Mouse (Mus musculus): ENCODE measurements around the gene Palm2. TPM values are rescaled to one million over a fixed set of nuclear protein-coding genes. Genes with fewer than 3 reads are reported as not detected.

Gene Palm2
- polyA plus RNA-seq, 1 experiment = 0.27 TPM

DNA sequence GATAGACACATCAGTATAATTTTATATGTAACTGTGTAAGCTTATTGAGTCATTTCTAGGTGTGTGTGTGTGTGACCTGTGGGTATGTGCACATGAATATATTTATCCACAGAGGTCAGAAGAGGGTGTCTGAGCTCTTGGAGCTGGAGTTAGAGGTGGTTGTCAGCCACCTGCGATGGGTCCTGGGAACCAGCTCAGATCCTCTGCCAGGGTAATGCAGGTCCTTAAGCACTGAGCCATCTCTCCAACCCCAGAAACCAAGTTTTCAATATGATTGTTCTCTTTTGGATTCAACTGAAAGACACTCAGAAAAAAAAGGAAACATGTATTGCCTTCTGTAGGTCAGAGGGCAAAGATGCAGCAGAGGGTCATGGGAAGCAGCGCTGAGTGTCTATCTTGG lies 248.3 kb downstream of the Palm2 start:
- peaks cover 22% of the 10 kb centered on the region for H3K4me1 ChIP-seq (ENCODE audit: control insufficient read depth, insufficient read depth, low read length)
- TF ChIP-seq CTCF (IDR thresholded peaks at IDR 0.05; ENCODE audit: insufficient read depth, low read length) (no peak), POLR2A (IDR thresholded peaks at IDR 0.05; ENCODE audit: borderline replicate concordance, extremely low read depth, low read depth, low read length) (no peak)
- no peak overlapping the region for H3K4me3 ChIP-seq (replicated peaks; ENCODE audit: extremely low read depth, low read depth, low read length)
- 93% methylated on average over 2 of the region's 2 CpGs for WGBS
- DNase-seq = no peak

DNA sequence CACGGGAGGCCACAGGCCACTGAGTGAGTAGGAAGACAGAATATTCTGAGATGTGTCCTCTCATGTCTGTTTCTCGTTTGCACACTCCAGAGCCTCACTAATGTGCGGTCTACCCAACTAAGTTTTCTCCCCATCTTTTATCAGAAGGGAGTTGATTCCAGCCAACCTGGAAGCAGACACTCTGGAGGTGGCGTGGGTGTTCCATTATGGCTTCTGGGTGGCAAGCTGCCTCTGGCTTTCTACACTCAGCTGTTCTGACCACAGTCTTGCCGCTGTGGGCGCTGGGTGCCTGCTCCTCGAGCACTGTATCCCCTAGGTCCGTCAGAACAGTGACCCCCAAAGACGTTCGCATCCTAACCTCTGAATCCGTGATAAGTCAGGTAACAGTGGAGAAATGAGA lies 248.9 kb downstream of the Palm2 start:
- Histone ChIP-seq H3K4me1 (ENCODE audit: control insufficient read depth, insufficient read depth, low read length) (peaks cover 21% of the 10 kb centered on the region), H3K4me3 (replicated peaks; ENCODE audit: extremely low read depth, low read depth, low read length) (no peak overlapping the region)
- TF ChIP-seq POLR2A (IDR thresholded peaks at IDR 0.05; ENCODE audit: borderline replicate concordance, extremely low read depth, low read depth, low read length) = no peak
- no peak for TF ChIP-seq CTCF (IDR thresholded peaks at IDR 0.05; ENCODE audit: insufficient read depth, low read length)
- DNase-seq = no peak
- 91% methylated on average over 11 of the region's 11 CpGs for WGBS

DNA sequence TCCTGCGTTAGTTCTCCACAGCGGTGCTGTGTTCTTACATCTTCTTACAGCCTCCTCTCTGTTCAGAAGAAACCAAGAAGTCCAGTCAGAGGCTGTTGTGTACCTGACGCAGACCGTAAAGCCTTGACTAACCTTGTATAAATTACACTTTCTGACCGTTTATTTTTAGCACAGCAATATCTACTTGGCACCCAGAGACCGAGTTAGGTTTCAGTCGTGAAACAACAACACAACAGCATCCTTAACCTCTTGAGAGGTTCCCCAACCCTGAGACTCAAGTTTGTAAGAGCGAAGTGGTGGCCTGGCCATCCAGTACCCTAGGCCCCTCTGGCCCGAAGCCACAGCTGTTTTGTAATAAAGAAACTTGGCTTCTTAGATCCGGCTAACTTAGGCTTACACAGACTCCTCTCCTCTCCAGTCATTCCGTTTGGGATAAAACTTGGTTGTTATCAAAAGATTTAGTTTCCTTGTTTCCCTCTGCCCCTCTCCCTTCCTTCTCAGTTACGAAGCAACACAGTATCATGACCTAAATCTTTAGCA lies 250.7 kb downstream of the Palm2 start:
- TF ChIP-seq CTCF (IDR thresholded peaks at IDR 0.05; ENCODE audit: insufficient read depth, low read length) = no peak
- TF ChIP-seq POLR2A (IDR thresholded peaks at IDR 0.05; ENCODE audit: borderline replicate concordance, extremely low read depth, low read depth, low read length) = no peak
- Histone ChIP-seq H3K4me3 (replicated peaks; ENCODE audit: extremely low read depth, low read depth, low read length) (no peak overlapping the region), H3K4me1 (ENCODE audit: control insufficient read depth, insufficient read depth, low read length) (peaks cover 12% of the 10 kb centered on the region)
- no peak for DNase-seq
- 49% methylated on average over 12 of the region's 12 CpGs for WGBS

DNA sequence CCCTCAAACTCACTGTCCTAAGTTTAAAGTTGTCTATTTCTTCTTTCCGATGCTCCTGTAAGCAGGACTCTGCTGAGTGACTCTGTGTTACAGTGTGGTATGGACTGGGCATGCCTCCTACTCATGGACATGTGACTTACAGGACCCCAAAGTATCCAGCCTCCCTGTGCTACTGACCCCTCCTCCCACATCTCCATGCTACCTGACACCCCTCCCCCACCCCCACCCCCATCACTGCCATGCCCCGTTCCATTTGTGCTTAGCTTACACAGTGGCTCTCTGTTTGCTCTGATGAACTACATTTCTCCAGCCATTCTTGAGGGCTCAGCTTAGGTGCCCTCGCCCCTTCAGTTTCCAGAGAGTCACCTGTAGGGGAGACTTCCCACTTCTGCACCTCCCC lies 252.7 kb downstream of the Palm2 start:
- H3K4me1 ChIP-seq (ENCODE audit: control insufficient read depth, insufficient read depth, low read length) = peaks cover 3% of the 10 kb centered on the region; the same call in 1 of the 2 replicates
- WGBS = 79% methylated on average over 3 of the region's 3 CpGs
- no peak for DNase-seq
- no peak overlapping the region for H3K4me3 ChIP-seq (replicated peaks; ENCODE audit: extremely low read depth, low read depth, low read length)
- TF ChIP-seq CTCF (IDR thresholded peaks at IDR 0.05; ENCODE audit: insufficient read depth, low read length) = no peak
- TF ChIP-seq POLR2A (IDR thresholded peaks at IDR 0.05; ENCODE audit: borderline replicate concordance, extremely low read depth, low read depth, low read length) = no peak

DNA sequence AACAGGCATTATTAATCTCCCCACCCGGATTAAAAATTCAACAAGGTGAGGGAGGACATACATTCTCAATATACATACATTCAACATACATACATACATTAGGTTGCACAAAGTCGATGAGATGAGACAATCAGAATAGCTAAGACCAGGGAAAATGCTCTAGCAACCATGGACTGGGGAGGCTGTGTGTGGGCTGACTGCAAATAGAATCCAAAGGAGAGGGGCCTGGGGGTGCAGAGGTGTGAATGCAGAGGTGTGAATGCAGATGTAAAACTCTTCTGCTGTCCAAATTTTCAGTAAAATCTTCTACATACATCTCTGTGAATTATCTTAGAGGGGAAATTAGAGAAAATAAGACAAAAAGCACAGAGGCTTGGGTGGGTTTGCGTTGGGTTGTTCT lies 253.5 kb downstream of the Palm2 start:
- TF ChIP-seq CTCF (IDR thresholded peaks at IDR 0.05; ENCODE audit: insufficient read depth, low read length) = no peak
- no peak for TF ChIP-seq POLR2A (IDR thresholded peaks at IDR 0.05; ENCODE audit: borderline replicate concordance, extremely low read depth, low read depth, low read length)
- WGBS = 77% methylated on average over 3 of the region's 3 CpGs
- H3K4me1 ChIP-seq (ENCODE audit: control insufficient read depth, insufficient read depth, low read length) = no peaks in the 10 kb centered on the region
- no peak overlapping the region for H3K4me3 ChIP-seq (replicated peaks; ENCODE audit: extremely low read depth, low read depth, low read length)
- DNase-seq = no peak

DNA sequence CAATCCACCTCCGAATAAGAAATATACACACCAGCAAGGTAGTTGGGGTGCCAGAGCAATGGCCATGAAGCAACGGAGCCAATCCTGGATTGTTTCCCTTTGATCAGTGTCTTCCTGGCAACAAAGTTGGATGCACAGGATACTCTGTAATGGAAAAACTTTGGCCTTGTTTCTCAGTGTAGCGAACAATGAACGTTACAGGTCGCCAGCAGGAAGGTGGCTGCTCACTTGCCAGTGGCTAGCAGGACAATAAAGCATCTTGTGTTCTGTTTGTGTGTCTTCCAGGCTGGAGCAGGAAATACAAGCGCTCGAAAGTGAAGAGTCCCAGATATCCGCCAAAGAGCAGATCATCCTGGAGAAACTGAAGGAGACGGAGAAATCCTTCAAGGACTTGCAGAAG lies 254.1 kb downstream of the Palm2 start:
- WGBS = 57% methylated on average over 9 of the region's 9 CpGs
- DNase-seq = no peak
- Histone ChIP-seq H3K4me1 (ENCODE audit: control insufficient read depth, insufficient read depth, low read length) (no peaks in the 10 kb centered on the region), H3K4me3 (replicated peaks; ENCODE audit: extremely low read depth, low read depth, low read length) (no peak overlapping the region)
- TF ChIP-seq CTCF (IDR thresholded peaks at IDR 0.05; ENCODE audit: insufficient read depth, low read length) (no peak), POLR2A (IDR thresholded peaks at IDR 0.05; ENCODE audit: borderline replicate concordance, extremely low read depth, low read depth, low read length) (no peak)

DNA sequence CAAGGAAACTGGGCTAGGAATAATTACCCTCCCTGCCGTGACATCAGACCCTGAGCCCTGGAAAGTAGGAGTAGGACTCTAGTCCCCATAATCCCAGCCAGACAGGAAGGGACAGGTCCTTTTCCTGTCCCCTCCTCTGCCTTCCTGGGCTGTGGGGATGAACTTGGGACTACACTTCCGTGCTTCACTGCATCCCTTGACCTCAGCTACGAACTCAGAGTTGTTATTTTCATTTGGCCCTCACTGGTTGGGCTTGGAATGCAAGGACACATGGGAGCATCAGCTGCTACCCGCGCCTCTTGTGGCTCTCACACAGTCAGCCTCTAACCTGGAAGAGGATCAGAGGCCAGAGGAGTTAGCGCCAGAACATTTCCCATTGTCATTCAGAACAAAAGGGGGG lies 256.0 kb downstream of the Palm2 start:
- H3K4me3 ChIP-seq (replicated peaks; ENCODE audit: extremely low read depth, low read depth, low read length) = no peak overlapping the region
- DNase-seq = no peak
- TF ChIP-seq POLR2A (IDR thresholded peaks at IDR 0.05; ENCODE audit: borderline replicate concordance, extremely low read depth, low read depth, low read length) (no peak), CTCF (IDR thresholded peaks at IDR 0.05; ENCODE audit: insufficient read depth, low read length) (no peak)
- no peaks in the 10 kb centered on the region for H3K4me1 ChIP-seq (ENCODE audit: control insufficient read depth, insufficient read depth, low read length)
- WGBS = 54% methylated on average over 6 of the region's 6 CpGs

DNA sequence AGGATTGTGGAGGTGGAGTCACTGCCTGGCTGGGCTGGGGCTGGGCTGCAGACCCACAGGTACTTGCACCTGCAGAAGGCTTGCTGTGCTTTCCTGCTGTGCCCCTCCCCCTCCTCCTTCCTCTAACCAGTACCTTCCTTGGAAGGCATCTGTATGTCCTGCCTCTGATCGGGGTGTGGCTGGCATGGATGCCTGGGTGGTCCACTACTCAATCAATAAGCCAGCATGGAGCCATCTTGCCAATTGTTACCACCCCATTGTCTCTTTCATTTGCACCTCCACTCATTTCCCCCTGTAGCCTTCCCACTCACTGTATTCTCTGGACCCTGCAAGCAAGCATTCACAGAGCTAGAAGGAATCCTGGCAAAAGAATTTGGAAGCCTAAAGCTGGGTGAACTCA lies 256.8 kb downstream of the Palm2 start:
- TF ChIP-seq CTCF (IDR thresholded peaks at IDR 0.05; ENCODE audit: insufficient read depth, low read length) = no peak
- TF ChIP-seq POLR2A (IDR thresholded peaks at IDR 0.05; ENCODE audit: borderline replicate concordance, extremely low read depth, low read depth, low read length) = no peak
- no peak overlapping the region for H3K4me3 ChIP-seq (replicated peaks; ENCODE audit: extremely low read depth, low read depth, low read length)
- DNase-seq = no peak
- no peaks in the 10 kb centered on the region for H3K4me1 ChIP-seq (ENCODE audit: control insufficient read depth, insufficient read depth, low read length)
- WGBS = 67% methylated on average over 1 of the region's 1 CpGs

DNA sequence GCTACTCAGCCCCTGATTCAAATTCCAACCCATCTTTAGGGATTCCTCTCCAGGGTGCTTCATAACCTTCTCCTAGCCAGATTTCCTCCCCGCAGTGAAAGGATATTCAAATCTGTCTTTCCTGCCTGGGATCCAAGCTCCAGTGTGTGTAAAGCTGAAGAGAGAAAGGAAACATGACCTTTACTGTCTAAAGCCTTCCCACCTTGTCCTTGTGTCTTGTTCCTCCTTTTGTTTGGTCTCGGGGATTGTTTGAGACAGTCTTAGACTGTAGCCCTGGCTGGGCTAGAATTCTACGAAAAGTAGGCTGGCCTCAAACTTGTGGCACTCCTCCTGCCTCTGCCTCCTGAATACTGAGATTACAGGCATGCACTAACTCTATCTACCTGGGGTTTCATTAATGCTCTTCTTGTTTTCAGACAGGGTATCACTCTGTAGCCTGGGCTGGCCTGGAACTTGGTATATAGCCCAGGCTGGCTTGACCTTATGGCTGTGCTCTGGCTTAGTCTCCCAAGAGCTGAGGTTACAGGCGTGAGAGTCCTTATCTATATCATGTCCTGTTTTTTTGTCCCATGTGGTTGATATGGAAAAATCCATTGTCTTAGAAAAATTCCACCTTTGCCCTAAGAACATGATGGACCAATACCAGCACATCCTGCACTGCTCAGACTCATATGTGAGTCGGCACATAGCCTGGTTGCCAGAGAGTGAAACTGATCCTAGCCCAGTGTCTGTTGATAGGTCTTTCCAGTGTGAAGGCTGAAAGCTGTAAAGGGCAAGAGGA lies 260.5 kb downstream of the Palm2 start:
- no peak for DNase-seq
- 57% methylated on average over 5 of the region's 5 CpGs for WGBS
- H3K4me1 ChIP-seq (ENCODE audit: control insufficient read depth, insufficient read depth, low read length) = no peaks in the 10 kb centered on the region
- H3K4me3 ChIP-seq (replicated peaks; ENCODE audit: extremely low read depth, low read depth, low read length) = no peak overlapping the region
- TF ChIP-seq POLR2A (IDR thresholded peaks at IDR 0.05; ENCODE audit: borderline replicate concordance, extremely low read depth, low read depth, low read length) (no peak), CTCF (IDR thresholded peaks at IDR 0.05; ENCODE audit: insufficient read depth, low read length) (no peak)

DNA sequence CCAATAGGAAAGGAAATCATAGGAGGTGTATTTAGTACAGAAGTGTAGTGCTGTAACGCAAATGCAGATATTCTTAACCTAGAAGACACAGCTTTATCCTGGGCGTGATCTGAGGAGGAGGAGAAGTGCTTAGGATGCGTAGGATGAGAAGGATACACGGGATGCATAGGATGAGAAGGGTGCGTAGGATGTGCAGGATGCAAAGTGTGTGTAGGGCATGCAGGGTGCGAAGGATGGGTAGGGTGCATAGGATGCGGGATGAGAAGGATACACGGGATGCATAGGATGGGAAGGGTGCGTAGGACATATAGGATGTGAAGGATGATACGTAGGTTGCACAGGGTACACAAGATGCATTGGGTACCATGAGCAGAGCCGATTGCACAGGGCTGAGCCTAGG lies 262.9 kb downstream of the Palm2 start:
- H3K4me3 ChIP-seq (replicated peaks; ENCODE audit: extremely low read depth, low read depth, low read length) = no peak overlapping the region
- 96% methylated on average over 11 of the region's 11 CpGs for WGBS
- no peaks in the 10 kb centered on the region for H3K4me1 ChIP-seq (ENCODE audit: control insufficient read depth, insufficient read depth, low read length)
- TF ChIP-seq CTCF (IDR thresholded peaks at IDR 0.05; ENCODE audit: insufficient read depth, low read length) = no peak
- no peak for TF ChIP-seq POLR2A (IDR thresholded peaks at IDR 0.05; ENCODE audit: borderline replicate concordance, extremely low read depth, low read depth, low read length)
- DNase-seq = no peak
